Mouse (Mus musculus): ENCODE results near the gene Rxfp2. TPM values are rescaled to one million over a fixed set of nuclear protein-coding genes. Genes with fewer than 3 reads are reported as not detected.

The Rxfp2 gene
- polyA plus RNA-seq, 1 experiment from 2014 or later: 0.34 TPM

GRCm38 (mm10) chr5:150079866-150080797 is 61.7 kb downstream of the Rxfp2 start:
- no peaks in the 10 kb centered on the region for H3K27me3 ChIP-seq
- H3K4me1 ChIP-seq (replicated peaks): peaks cover 8% of the 10 kb centered on the region; the same call in 1 of the 2 replicates
- H3K9ac ChIP-seq: no peak overlapping the region
- no peaks in the 10 kb centered on the region for H3K9me3 ChIP-seq
- no peaks in the 10 kb centered on the region for H3K36me3 ChIP-seq
- no peak overlapping the region for H3K4me3 ChIP-seq
- ATAC-seq (ENCODE audit: low FRiP score, low read depth): peak; percentile 87
- no peak overlapping the region for H3K27ac ChIP-seq (replicated peaks)
- 0 out of 2 replicates have a peak overlapping the region, but pooled peaks have one; percentile 12 for H3K4me2 ChIP-seq
- 14% methylated on average over 12 of the region's 12 CpGs for WGBS

GRCm38 (mm10) chr5:150082696-150083095 is 64.2 kb downstream of the Rxfp2 start:
- H3K27me3 ChIP-seq: no peaks in the 10 kb centered on the region
- H3K4me1 ChIP-seq (replicated peaks): peaks cover 8% of the 10 kb centered on the region; the same call in 1 of the 2 replicates
- no peak overlapping the region for H3K4me3 ChIP-seq
- no peak for ATAC-seq (ENCODE audit: low FRiP score, low read depth)
- no peaks in the 10 kb centered on the region for H3K9me3 ChIP-seq
- no peak overlapping the region for H3K9ac ChIP-seq
- H3K27ac ChIP-seq (replicated peaks): no peak overlapping the region
- no peak overlapping the region for H3K4me2 ChIP-seq
- 92% methylated on average over 14 of the region's 14 CpGs for WGBS
- no peaks in the 10 kb centered on the region for H3K36me3 ChIP-seq

GRCm38 (mm10) chr5:150083190-150083589 is 64.7 kb downstream of the Rxfp2 start:
- Histone ChIP-seq H3K27ac (replicated peaks) (no peak overlapping the region), H3K27me3 (no peaks in the 10 kb centered on the region), H3K36me3 (no peaks in the 10 kb centered on the region), H3K4me2 (no peak overlapping the region), H3K9me3 (no peaks in the 10 kb centered on the region), H3K4me3 (no peak overlapping the region), H3K4me1 (replicated peaks) (peaks cover 8% of the 10 kb centered on the region; the same call in 1 of the 2 replicates), H3K9ac (no peak overlapping the region)
- 64% methylated on average over 5 of the region's 5 CpGs for WGBS
- ATAC-seq (ENCODE audit: low FRiP score, low read depth): no peak

- ATAC-seq (ENCODE audit: low FRiP score, low read depth): peak; percentile 81; the same call in 1 of the 2 replicates
- no peak overlapping the region for H3K9ac ChIP-seq
- H3K9me3 ChIP-seq: no peaks in the 10 kb centered on the region
- 6% methylated on average over 6 of the region's 6 CpGs for WGBS
- H3K4me2 ChIP-seq: peak overlapping the region; percentile 21; the same call in 1 of the 2 replicates
- H3K4me3 ChIP-seq: no peak overlapping the region
- no peak overlapping the region for H3K27ac ChIP-seq (replicated peaks)
- H3K36me3 ChIP-seq: no peaks in the 10 kb centered on the region
- peaks cover 3% of the 10 kb centered on the region; the same call in 1 of the 2 replicates for H3K4me1 ChIP-seq (replicated peaks)
- H3K27me3 ChIP-seq: no peaks in the 10 kb centered on the region
Measured at GRCm38 (mm10) chr5:150097620-150098019, 79.1 kb downstream of the Rxfp2 start.

GRCm38 (mm10) chr5:150098754-150099153 is 80.3 kb downstream of the Rxfp2 start:
- Histone ChIP-seq H3K27me3 (no peaks in the 10 kb centered on the region), H3K27ac (replicated peaks) (no peak overlapping the region), H3K36me3 (no peaks in the 10 kb centered on the region), H3K4me3 (no peak overlapping the region), H3K9me3 (no peaks in the 10 kb centered on the region), H3K4me2 (no peak overlapping the region), H3K4me1 (replicated peaks) (peaks cover 3% of the 10 kb centered on the region; the same call in 1 of the 2 replicates), H3K9ac (no peak overlapping the region)
- WGBS: 96% methylated on average over 12 of the region's 12 CpGs
- no peak for ATAC-seq (ENCODE audit: low FRiP score, low read depth)

GRCm38 (mm10) chr5:150101789-150102188 is 83.3 kb downstream of the Rxfp2 start:
- Histone ChIP-seq H3K4me1 (replicated peaks) (peaks cover 3% of the 10 kb centered on the region; the same call in 1 of the 2 replicates), H3K4me2 (no peak overlapping the region), H3K36me3 (no peaks in the 10 kb centered on the region), H3K27ac (replicated peaks) (no peak overlapping the region), H3K27me3 (no peaks in the 10 kb centered on the region), H3K9me3 (no peaks in the 10 kb centered on the region), H3K4me3 (no peak overlapping the region), H3K9ac (no peak overlapping the region)
- no peak for ATAC-seq (ENCODE audit: low FRiP score, low read depth)
- 89% methylated on average over 11 of the region's 11 CpGs for WGBS

GRCm38 (mm10) chr5:150106358-150106757 is 87.9 kb downstream of the Rxfp2 start:
- Histone ChIP-seq H3K27ac (replicated peaks) (no peak overlapping the region), H3K9ac (no peak overlapping the region), H3K27me3 (no peaks in the 10 kb centered on the region), H3K4me1 (replicated peaks) (no peaks in the 10 kb centered on the region), H3K9me3 (no peaks in the 10 kb centered on the region), H3K36me3 (no peaks in the 10 kb centered on the region), H3K4me3 (no peak overlapping the region), H3K4me2 (no peak overlapping the region)
- ATAC-seq (ENCODE audit: low FRiP score, low read depth): no peak
- WGBS: 81% methylated on average over 7 of the region's 7 CpGs

DNA sequence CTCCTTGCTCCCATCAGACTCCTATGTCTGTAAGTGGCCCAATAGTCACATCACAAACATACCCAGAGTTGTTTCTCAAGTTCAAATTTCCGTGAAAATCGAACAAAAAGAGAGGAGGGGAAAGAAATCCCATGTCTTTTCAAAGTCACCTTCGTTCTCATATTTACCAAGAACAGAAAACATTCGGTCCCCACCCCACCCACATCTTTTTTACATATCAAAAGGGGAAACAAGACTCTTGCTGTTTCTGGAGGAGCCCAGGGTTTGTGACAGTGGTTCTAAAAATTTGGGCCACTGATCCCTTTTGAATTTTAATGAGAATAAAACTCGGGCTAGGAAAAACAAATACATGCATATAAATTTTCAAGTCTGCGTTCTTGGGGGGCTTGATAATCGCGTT is 92.8 kb downstream of the Rxfp2 start:
- Histone ChIP-seq H3K4me2 (no peak overlapping the region), H3K9me3 (no peaks in the 10 kb centered on the region), H3K36me3 (no peaks in the 10 kb centered on the region), H3K27ac (replicated peaks) (no peak overlapping the region), H3K27me3 (no peaks in the 10 kb centered on the region), H3K4me1 (replicated peaks) (peaks cover 16% of the 10 kb centered on the region), H3K4me3 (no peak overlapping the region), H3K9ac (no peak overlapping the region)
- no peak for ATAC-seq (ENCODE audit: low FRiP score, low read depth)
- 39% methylated on average over 8 of the region's 8 CpGs for WGBS

- no peak overlapping the region for H3K27ac ChIP-seq (replicated peaks)
- no peaks in the 10 kb centered on the region for H3K27me3 ChIP-seq
- H3K4me1 ChIP-seq (replicated peaks): peaks cover 25% of the 10 kb centered on the region
- no peak overlapping the region for H3K4me3 ChIP-seq
- H3K9me3 ChIP-seq: no peaks in the 10 kb centered on the region
- no peak overlapping the region for H3K4me2 ChIP-seq
- no peaks in the 10 kb centered on the region for H3K36me3 ChIP-seq
- H3K9ac ChIP-seq: no peak overlapping the region
- WGBS: 82% methylated on average over 7 of the region's 7 CpGs
- no peak for ATAC-seq (ENCODE audit: low FRiP score, low read depth)
Measured at GRCm38 (mm10) chr5:150114007-150114406, 95.5 kb downstream of the Rxfp2 start.

DNA sequence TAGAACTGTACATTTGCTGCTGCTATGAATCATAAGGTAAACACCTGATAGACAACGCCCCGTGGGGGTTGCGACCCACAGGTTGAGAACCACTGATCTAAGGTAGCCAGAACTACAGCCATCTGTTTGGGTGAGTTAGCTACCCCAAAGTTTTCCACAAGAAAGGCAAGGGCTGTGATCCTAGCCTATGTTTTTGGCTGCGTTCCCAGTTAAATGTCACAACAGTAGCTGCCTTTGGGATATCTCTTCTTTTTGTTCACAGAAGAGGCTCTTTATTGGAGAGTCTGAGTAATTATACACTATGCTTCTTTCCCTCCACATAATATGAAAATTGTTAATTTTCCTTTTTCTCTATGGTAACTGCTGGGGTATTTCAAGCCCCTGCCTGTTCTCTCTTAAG is 96.3 kb downstream of the Rxfp2 start:
- H3K36me3 ChIP-seq: no peaks in the 10 kb centered on the region
- no peak overlapping the region for H3K4me3 ChIP-seq
- peaks cover 30% of the 10 kb centered on the region for H3K4me1 ChIP-seq (replicated peaks)
- ATAC-seq (ENCODE audit: low FRiP score, low read depth): no peak
- no peaks in the 10 kb centered on the region for H3K27me3 ChIP-seq
- no peak overlapping the region for H3K27ac ChIP-seq (replicated peaks)
- no peaks in the 10 kb centered on the region for H3K9me3 ChIP-seq
- no peak overlapping the region for H3K9ac ChIP-seq
- 89% methylated on average over 4 of the region's 4 CpGs for WGBS
- no peak overlapping the region for H3K4me2 ChIP-seq

- no peak overlapping the region for H3K27ac ChIP-seq (replicated peaks)
- H3K4me3 ChIP-seq: no peak overlapping the region
- H3K9me3 ChIP-seq: no peaks in the 10 kb centered on the region
- 35% methylated on average over 16 of the region's 16 CpGs for whole genome bisulfite sequencing
- peaks cover 30% of the 10 kb centered on the region for H3K4me1 ChIP-seq (replicated peaks)
- H3K36me3 ChIP-seq: no peaks in the 10 kb centered on the region
- no peak for ATAC-seq (ENCODE audit: low FRiP score, low read depth)
- no peaks in the 10 kb centered on the region for H3K27me3 ChIP-seq
- no peak overlapping the region for H3K9ac ChIP-seq
- peak overlapping the region; percentile 20 for H3K4me2 ChIP-seq
Measured at GRCm38 (mm10) chr5:150115271-150116092, 97.0 kb downstream of the Rxfp2 start.

Data from hindbrain, embryonic 15.5 days (tissue).